Mouse (Mus musculus): ENCODE measurements around the gene Cdsn.

Gene Cdsn

DNA sequence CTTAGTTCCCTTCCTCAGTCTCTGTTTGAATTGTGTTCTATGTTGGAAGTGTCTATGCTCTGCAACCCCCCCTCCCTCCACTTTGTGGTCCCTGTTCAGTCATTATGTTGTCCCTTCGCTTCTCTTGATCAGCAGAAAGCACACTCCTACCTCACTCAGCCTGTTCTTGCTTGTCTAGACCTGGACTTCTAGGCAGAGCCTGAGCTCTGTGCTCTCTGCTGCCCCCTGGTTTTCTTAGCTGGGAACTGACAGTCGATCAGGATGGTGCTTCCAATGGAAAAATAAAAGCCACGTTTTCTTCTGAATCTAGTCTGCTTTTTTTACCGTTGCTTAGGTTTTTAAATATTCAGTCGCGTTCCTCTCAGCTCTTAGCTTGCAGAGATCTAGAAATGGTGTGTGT, 17.6 kb upstream of the Cdsn start:
- peak; percentile 60 to 82 for DNase-seq (ENCODE audit: low spot score in 2 of 2)

DNA sequence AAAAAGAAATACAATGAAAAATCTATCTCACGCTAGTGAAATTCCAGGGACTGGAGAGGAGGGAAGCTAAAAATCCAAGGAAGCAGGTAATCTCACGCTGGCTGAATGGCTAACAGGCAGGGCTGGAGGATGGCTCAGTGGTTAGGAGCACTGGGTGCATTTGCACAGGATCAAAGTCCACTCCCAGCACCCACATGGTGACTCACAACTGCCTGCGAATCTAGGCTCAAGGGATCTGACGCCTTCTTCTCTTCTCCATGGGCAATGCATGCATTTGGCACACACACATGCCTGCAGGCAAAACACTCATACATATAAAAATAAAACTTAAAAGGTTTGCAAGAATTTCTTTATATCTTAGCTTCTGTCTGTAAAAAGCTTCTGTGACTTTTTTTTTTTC, 14.5 kb upstream of the Cdsn start:
- no peak for DNase-seq (ENCODE audit: low spot score in 2 of 2)

DNA sequence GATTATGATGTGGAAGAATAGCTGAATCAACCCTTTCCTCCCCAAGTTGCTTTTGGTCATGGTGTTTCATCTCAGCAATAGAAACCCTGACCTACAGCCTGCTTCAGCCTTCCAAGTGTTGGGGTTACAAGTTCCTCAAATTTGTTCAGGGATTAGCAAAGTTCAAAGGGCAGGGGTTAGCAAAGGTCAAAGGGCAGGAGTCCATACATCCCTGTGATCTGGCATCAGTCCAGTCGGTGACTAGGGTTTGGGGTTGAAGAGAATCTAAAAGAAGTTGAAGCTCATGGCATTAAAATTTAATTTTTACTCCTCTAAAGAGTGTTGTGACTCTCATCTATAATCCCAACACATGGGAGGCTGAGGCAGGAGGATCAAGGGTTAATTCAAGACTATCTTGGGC, 13.5 kb upstream of the Cdsn start:
- no peak for DNase-seq (ENCODE audit: low spot score in 2 of 2)

DNA sequence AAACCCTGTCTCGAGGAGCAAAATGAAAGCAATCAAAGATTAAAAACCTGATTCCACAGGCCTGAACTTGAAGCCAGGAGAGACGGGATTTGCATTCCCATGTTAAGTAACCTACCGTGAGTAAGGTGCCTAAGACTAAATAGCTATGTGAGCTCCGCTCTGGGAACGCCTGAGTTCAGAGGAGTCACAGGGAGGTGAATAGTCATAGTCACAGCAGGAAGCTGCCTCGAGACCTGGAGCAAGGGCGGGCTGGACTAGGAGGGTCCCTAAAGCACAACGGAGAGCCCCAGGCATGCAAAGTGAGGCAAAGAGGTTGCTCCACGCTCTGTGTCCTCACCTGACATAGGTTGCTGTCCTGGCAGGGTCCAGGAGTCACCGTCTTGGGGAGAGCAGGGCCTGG, 12.4 kb upstream of the Cdsn start:
- no peak for DNase-seq (ENCODE audit: low spot score in 2 of 2)

DNA sequence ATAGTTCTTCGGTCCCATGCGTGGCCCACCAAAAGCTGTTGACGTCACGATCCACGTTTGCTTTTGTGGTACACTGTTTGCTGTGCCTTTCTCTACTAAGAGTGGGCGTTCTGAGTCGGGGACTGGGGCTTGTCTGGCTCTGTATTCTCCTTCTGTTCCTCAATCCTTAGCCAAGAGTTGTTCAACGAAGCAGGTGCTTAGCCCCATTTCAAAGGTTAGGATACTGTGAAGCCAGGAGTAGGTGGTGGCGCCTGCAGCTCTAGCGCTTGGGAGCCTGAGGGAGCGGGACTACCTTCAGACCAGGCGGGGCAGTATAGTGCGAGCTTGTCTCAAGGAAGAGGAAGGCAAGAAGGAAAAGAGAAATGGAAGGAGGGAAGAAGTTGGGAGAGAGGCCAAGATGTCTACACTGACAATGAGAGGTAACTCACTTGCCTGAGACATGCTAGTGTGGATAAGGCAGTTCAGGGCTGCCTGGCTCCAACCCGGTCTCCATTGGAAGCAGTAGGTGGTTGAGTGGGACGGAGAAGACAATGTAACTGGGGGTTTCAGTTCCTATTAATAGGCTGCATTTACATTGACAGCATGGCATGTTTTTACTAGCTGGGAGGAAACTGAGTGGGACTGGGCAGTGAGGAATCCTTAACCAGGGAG, 9.0 kb upstream of the Cdsn start:
- DNase-seq (ENCODE audit: low spot score in 2 of 2) = no peak

DNA sequence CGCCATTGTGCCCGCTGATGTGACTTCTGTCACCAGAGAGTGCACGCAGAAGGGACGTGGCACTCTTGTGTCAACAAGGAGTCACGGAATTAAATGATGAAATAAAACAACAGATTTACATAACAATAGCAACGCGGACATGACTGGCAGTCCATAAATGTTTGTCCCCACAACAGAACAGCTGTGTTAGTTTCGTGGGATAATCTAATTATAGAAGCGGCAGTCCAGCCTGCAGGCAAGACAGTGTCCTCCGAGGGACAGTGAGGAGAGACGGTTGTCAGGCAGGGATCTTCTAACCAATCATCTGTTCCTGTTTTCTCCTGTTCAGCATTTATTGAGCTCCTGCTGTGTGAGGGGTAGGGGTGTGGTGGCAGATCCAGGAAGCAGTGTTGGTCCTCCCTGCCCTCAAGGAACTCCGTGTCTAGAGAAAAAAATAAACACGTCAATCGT, 8.5 kb upstream of the Cdsn start:
- no peak for DNase-seq (ENCODE audit: low spot score in 2 of 2)

DNA sequence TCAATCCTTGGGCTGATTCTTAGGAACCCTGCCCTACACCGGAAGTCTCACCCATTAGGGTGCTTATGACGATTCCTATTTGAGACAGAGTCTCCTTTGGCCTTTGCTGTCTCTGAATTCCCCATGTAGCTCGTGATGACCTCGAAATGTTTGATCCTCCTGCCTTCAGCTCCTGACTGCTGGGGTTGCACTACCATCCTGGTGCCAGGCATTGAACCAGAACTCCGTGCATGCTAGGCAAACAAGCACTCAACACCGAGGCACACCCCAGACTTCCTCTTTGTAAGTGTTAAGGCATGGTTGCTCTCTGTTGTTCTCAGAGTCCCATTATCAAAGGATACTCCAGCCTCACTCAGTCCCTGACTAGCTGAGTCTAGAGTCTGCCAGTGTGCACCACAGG, 7.9 kb upstream of the Cdsn start:
- DNase-seq (ENCODE audit: low spot score in 2 of 2) = no peak

DNA sequence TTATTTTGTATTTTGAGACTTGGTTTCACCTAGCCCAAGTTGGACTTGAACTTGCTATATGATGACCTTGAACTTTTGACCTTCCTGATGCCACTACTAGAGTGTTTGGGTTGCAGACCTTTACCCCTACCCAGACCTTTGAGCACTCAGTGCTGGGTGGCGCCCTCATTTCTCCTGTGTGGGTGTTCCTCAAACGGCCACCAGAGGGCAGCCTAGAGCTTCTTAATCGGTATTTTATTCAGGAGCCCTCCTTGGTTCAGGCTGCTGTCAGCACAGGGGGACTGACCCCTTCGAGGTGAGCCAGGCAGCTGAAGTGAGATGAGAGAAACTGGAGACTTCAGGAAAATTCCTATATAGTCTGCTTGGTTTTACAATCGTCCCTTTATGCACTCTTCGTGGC, 7.2 kb upstream of the Cdsn start:
- DNase-seq (ENCODE audit: low spot score in 2 of 2) = peak; percentile 32 to 66

DNA sequence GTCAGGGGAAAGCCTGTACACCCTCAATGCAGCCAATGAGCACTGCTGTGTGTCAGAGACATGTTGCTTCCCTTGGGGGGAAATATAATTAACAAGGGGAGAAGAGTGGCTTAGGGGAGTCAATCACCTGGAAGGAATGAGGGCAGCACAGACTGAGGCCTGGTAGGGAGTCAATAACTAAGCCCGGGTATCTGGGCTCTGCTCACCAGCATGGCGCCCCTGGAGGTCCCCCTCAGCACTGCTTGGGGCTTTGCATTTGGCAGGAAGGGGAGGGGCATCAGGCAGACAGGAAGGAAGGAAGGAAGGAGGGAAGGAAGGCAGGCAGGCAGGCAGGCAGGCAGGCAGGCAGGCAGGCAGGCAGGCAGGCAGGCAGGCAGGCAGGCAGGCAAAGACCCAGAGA, 4.5 kb upstream of the Cdsn start:
- DNase-seq (ENCODE audit: low spot score in 2 of 2) = no peak

DNA sequence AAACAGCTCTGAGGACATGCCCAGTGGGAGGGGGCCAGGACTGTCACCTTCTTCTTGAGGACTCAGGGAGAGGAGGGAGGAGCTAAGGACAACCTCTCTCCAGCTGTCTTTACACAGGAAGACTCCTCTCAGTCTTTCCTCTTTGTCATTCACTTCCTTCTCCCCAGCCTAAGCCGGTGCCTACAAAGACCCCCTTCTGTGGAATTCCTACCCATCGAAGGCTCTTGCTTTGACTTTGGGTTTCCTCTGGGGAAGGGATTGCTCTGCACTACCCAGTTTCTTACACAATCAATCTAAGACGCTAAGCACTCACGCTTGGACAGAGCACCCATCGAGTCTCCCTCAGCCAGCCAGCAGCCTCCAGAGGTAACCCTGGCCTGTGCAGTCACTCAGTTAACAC, 3.3 kb upstream of the Cdsn start:
- no peak for DNase-seq (ENCODE audit: low spot score in 2 of 2)

- no peak for DNase-seq (ENCODE audit: low spot score in 2 of 2)
Observed at GRCm38 (mm10) chr17:35549437-35550142, 2.3 kb upstream of the Cdsn start.

GRCm38 (mm10) chr17:35550143-35550494, 1.8 kb upstream of the Cdsn start:
- no peak for DNase-seq (ENCODE audit: low spot score in 2 of 2)

DNA sequence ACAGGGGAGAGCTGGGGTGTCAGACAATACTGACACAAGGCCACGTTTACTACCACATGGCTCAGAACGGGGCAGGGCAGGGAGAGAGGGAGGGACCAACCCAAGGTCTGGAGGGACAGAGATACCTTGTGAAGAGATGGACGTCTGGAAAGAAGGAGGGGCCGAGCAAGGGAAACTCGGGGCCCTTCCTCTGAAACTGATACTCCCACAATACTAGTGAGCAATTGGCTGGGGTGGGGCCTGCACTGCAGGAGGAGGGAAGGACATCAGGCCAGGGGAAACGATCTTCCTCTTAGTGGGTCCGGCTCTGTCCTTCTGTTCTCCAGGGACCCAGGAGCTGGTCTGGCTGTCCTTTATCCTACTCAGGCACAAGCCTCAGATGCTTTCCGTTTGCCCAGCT, 1.1 kb upstream of the Cdsn start:
- no peak for DNase-seq (ENCODE audit: low spot score in 2 of 2)

DNA sequence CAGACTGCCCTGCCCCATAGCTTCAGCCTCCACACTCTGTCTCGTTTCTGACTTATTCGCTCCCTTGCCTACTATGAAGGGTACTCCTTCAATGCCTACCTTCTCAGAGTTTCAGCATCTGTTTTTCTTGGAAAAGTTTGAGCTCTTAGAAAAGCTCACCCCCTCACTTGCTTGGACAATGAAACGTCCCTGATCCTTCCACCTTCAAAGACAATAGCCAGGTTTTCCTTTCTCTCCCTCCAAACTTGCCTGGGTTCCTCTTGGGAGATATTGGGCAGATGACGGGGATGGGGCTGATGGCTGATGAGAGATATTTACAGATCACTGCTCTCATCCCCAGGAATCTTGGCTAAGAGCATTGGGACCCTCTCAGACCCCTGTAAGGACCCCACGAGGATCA, 2.4 kb downstream of the Cdsn start:
- no peak for DNase-seq (ENCODE audit: low spot score in 2 of 2)

DNA sequence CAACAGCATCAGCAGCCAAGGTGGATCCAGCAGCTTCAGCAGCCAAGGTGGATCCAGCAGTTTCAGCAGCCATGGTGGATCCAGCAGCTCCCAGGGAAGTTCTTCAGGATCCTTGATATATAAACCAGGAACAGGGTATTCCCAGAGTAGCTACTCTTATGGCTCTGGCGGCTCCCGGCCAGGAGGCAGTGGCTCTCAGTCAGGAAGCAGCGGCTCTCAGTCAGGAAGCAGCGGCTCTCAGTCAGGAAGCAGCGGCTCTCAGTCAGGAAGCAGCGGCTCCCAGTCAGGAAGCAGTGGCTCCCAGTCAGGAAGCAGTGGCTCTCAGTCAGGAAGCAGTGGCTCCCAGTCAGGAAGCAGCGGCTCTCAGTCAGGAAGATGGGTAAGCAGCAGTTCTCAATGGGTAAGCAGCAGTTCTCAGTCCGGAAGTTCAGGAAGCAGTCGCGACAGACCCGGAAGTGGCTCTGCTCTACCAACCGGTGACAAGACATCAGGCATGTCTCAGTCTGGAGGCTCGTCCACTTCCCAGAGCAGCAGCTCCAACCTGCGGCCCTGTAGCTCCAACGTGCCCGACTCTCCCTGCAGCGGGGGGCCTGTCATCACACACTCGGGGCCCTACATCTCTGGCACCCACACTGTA, 3.0 kb downstream of the Cdsn start:
- no peak for DNase-seq (ENCODE audit: low spot score in 2 of 2)

DNA sequence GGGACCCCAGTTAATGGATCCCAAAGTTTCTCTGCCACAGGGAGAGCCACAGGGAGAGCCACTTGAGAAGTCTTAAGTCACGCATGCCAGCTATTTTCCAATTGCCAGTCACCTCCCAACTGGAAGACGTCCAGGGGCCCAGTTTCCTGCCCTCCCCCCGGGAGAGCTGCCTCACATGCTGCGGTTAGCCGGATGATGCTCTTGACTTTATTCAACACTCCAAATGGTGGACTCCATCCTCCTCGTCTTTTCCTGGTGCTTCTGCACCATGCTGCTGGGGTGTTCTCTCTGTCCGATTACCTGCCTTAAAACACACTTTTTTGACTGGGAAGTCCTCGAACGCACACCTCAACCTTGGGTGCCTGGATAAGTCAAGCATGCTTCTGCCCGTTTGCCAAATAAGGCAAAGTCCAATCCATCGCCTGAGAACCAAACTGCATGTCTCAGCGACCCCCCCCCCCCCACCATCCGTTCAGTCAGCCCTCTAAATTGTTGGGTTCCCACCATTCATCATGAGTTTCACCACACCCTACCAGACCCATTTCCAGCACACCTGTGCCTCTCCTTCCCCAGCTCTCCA, 4.3 kb downstream of the Cdsn start:
- DNase-seq (ENCODE audit: low spot score in 2 of 2) = no peak

- DNase-seq (ENCODE audit: low spot score in 2 of 2) = peak in 1 of 2 experiments; percentile 52
Observed at GRCm38 (mm10) chr17:35556812-35557211, 4.9 kb downstream of the Cdsn start.

DNA sequence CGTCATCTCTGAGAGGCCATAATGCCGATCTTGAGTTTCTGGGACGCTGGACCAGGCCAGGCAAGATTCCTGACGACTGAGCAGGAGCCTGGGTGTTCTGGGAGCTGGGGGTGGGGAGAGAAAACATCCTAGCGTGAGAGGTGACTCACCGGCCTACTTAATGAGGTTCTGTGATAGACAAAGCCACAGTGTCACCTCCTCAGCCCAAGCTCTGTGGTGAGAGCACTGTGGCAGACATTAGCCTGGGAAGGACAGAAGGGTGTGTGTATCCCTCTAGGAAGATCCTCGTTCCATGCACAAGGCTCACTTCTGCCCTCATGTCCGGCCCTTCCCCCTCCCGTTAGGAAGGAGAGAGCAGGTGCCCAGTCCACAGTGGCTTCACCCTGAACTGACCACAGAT, 5.4 kb downstream of the Cdsn start:
- DNase-seq (ENCODE audit: low spot score in 2 of 2) = no peak

GRCm38 (mm10) chr17:35558216-35558615, 6.3 kb downstream of the Cdsn start:
- DNase-seq (ENCODE audit: low spot score in 2 of 2) = no peak

DNA sequence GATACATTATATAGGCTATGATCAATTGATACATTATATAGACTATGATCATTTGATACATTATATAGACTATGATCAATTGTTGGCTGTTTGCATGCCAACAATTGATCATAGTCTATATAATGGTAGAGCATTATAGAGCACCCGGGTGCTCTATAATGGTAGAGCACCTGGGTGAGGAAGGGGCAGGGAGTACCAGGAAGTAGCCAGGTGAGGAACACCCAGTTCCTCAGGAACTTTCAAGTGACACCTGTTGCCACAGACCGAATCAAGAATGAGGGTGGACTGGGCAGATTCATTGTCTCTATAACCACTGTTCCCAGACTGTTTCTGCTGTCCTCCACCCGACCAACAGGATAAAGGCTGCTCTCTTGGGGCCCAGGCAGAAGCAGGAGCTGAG, 15.2 kb downstream of the Cdsn start, which contains the start of gene 2300002M23Rik:
Gene 2300002M23Rik, plus strand, starts transcription at position 301 of the 400 bp plus-strand sequence.
- no peak for DNase-seq (ENCODE audit: low spot score in 2 of 2)

DNA sequence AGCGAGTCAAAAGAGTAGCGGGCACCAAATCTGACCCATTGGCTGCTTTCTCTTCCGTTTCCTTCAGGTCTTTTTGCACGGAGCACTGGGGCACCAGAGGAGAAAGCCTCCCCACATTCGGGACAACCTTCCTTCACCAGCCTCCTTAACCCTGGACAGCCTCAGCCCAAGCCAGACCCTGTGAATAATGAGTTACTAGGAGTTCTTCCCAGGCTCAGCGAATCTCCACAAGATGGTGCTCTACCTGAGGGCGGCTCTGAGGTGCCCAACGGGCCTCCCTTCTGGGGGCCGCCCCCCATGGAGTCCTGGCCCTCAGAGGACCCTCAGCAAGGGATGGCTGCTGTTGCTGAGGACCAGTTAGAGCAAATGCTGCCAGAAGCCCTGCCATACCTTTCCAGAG, 15.8 kb downstream of the Cdsn start:
- DNase-seq (ENCODE audit: low spot score in 2 of 2) = no peak

GRCm38 (mm10) chr17:35569091-35569944, 17.4 kb downstream of the Cdsn start:
- no peak for DNase-seq (ENCODE audit: low spot score in 2 of 2)

Data from spleen, postnatal 10 days (tissue).